Mouse (Mus musculus) bone marrow macrophage, adult 2 months (primary cell): ENCODE measurements at regions not wholly inside any gene's neighbourhood (a gene's known extent, or its start where the extent isn't known, plus 50 kb on each side); places are given as distances from the start of the nearest gene placed in this dataset.

Experiments
- CTCF ChIP-seq: IDR thresholded peaks from 2 replicates; pipeline ENCODE4 v1.5.1; 2012; ENCODE audit warnings: low read depth, mild to moderate bottlenecking, low read length, moderate library complexity
- POLR2A ChIP-seq: IDR thresholded peaks from 2 replicates; pipeline ENCODE4 v1.6.1; 2012; ENCODE audit warnings: mild to moderate bottlenecking, low read depth, low read length, borderline replicate concordance

DNA sequence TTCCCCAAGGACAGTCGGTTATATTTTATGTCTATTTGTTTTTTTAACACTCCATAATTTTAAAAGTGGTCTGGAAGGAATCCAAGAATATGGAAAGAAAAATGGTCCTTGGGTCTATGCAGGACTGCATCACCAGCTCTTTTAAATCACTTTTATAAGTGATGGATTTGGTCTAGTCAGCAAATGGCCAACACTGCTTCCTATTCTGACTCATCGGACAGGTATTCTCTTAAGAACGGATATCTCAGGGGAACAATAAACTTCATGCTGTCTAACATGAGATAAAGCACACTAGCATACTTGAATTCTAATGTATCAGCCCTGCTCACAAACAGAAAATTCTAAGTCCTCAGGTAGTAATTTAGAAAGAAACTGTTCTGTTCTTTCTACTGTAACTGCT lies 259.8 kb downstream of the Usp25 start:
- no peak for TF ChIP-seq CTCF
- no peak for TF ChIP-seq POLR2A
